Mouse (Mus musculus) embryo, embryonic 11 days (tissue): ENCODE data around the gene Glrp1.

Source experiments
- DNase-seq: peaks from one replicate; pipeline ENCODE4 v3.0.0-alpha.2; 2015

Glrp1 gene

GRCm38 (mm10) chr1:88459655-88460054, 50.2 kb downstream of the Glrp1 start:
- no peak for DNase-seq

GRCm38 (mm10) chr1:88459196-88459595, 50.7 kb downstream of the Glrp1 start:
- no peak for DNase-seq

GRCm38 (mm10) chr1:88456451-88457072, 53.3 kb downstream of the Glrp1 start:
- DNase-seq: peak; percentile 82

- no peak for DNase-seq
Observed at GRCm38 (mm10) chr1:88455761-88456160, 54.1 kb downstream of the Glrp1 start.

GRCm38 (mm10) chr1:88454703-88455102, 55.2 kb downstream of the Glrp1 start:
- no peak for DNase-seq

- no peak for DNase-seq
Observed at GRCm38 (mm10) chr1:88452198-88452597, 57.7 kb downstream of the Glrp1 start.

GRCm38 (mm10) chr1:88450668-88451067, 59.2 kb downstream of the Glrp1 start:
- DNase-seq: no peak
